Mouse (Mus musculus) hindbrain, embryonic 14.5 days (tissue): ENCODE data around the gene Pacs1. TPM values are rescaled to one million over a fixed set of nuclear protein-coding genes. Genes with fewer than 3 reads are reported as not detected.

Source experiments
- ATAC-seq: fragments of 200-750 bp; cut with Nextera tagmentation; 2 replicates; pipeline ENCODE4 v1.8.0; 2017; ENCODE audit warnings: moderate number of reproducible peaks, mild to moderate bottlenecking, moderate TSS enrichment, moderate library complexity; ENCODE audit not compliant: low FRiP score
- DNase-seq: peaks from one replicate; pipeline ENCODE4 v3.0.0-alpha.2; 2015; ENCODE audit warnings: low spot score
- H3K27ac ChIP-seq: fragments of 300-500 bp; sonication (generic); 2 replicates; pipeline ENCODE4 v1.5.1; 2014; ENCODE audit warnings: mild to moderate bottlenecking, moderate library complexity
- H3K27me3 ChIP-seq: fragments of 300-500 bp; sonication (generic); 2 replicates; pipeline ENCODE4 v1.6.1; 2014; ENCODE audit warnings: mild to moderate bottlenecking, low read length, mixed read lengths; ENCODE audit not compliant: control insufficient read depth, insufficient read depth
- H3K36me3 ChIP-seq: fragments of 300-500 bp; sonication (generic); replicated peaks from 2 replicates; pipeline ENCODE4 v1.6.1; 2014; ENCODE audit not compliant: control insufficient read depth, insufficient read depth
- H3K4me1 ChIP-seq: fragments of 300-500 bp; sonication (generic); replicated peaks from 2 replicates; pipeline ENCODE4 v1.6.1; 2014; ENCODE audit warnings: antibody characterized with exemption, low read length, mixed read lengths; ENCODE audit not compliant: control insufficient read depth, insufficient read depth
- H3K4me2 ChIP-seq: fragments of 300-500 bp; sonication (generic); replicated peaks from 2 replicates; pipeline ENCODE4 v1.6.1; 2014; ENCODE audit warnings: mild to moderate bottlenecking, moderate library complexity
- H3K4me3 ChIP-seq: fragments of 300-500 bp; sonication (generic); replicated peaks from 2 replicates; pipeline ENCODE4 v1.5.1; 2014; ENCODE audit warnings: mild to moderate bottlenecking, low read length
- H3K9ac ChIP-seq: fragments of 300-500 bp; sonication (generic); 2 replicates; pipeline ENCODE4 v1.6.1; 2014
- H3K9me3 ChIP-seq: fragments of 300-500 bp; sonication (generic); 2 replicates; pipeline ENCODE4 v1.6.1; 2016; ENCODE audit warnings: low read length; ENCODE audit not compliant: control insufficient read depth
- WGBS: fragments of 180-500 bp; shearing (Covaris S2); extraction: QIAGEN DNeasy Blood & Tissue Kit; methylation state at CpG from one replicate; pipeline ENCODE4 v1.1.7; 2014; 5-methylcytosine and 5-hydroxymethylcytosine counted together
- polyA plus RNA-seq: library from polyadenylated mRNA; unstranded; fragments of >200 nt; fragmentation: Nextera tagmentation; extraction: Ambion mirVana; gene quantifications from 2 replicates; pipeline ENCODE4 v1.2.1, GENCODE M21; 2014

Gene Pacs1
- polyA plus RNA-seq, 1 experiment from 2014 or later, result 54.3 TPM

DNA sequence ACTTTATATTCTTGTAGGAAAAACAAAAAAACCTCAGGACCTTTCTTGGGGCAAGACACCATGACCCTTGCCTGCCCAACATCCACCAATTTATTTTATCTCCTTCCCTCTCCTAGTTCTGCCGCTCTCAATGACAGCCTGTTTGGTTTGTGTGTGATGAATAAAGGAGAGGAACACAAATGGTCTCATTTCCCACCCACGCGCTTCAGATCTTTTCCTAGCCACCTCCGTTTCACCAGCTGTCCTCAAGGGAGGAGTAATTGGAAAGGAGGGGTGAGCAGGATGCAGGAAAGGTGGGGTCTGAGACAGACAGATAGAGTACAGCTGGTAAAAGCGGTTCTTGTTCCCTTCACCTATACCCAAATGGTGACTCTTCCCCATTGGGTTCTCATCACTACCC, 23.7 kb upstream of the Pacs1 start:
- DNase-seq, result no peak
- H3K27me3 ChIP-seq, result no peaks in the 10 kb centered on the region
- H3K9me3 ChIP-seq, result no peaks in the 10 kb centered on the region
- H3K9ac ChIP-seq, result no peak overlapping the region
- H3K27ac ChIP-seq, result no peak overlapping the region
- 72% methylated on average over 5 of the region's 5 CpGs for WGBS
- no peak for ATAC-seq
- H3K4me1 ChIP-seq, result peaks cover 38% of the 10 kb centered on the region
- no peak overlapping the region for H3K4me3 ChIP-seq
- H3K36me3 ChIP-seq, result peaks cover 23% of the 10 kb centered on the region
- peak overlapping the region; percentile 66; the same call in 1 of the 2 replicates for H3K4me2 ChIP-seq

DNA sequence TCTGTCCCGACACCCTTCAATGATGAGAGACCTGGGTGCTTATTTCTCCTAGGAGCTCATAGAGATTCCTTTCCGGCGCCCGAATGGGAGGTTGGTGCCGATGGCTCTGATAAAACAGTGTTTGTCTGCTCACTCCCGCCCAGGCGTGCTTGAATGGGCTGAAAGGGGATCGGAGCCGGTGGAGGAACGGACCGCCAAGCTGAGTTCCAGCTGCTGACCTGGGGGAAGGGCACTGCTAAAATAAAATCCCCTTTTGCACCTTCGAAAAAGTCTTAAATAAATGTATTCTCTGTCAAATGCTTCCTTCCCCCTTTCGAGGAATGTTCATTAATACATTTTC, 22.8 kb upstream of the Pacs1 start:
- 6% methylated on average over 13 of the region's 13 CpGs for WGBS
- peak overlapping the region; percentile 73 for H3K9ac ChIP-seq
- peak overlapping the region; percentile 84 for H3K4me3 ChIP-seq
- H3K9me3 ChIP-seq, result no peaks in the 10 kb centered on the region
- H3K27ac ChIP-seq, result peak overlapping the region; percentile 88
- H3K4me2 ChIP-seq, result peak overlapping the region; percentile 66
- DNase-seq (no peak), ATAC-seq (peak; percentile 44)
- peaks cover 33% of the 10 kb centered on the region for H3K36me3 ChIP-seq
- peaks cover 37% of the 10 kb centered on the region for H3K4me1 ChIP-seq
- H3K27me3 ChIP-seq, result no peaks in the 10 kb centered on the region

DNA sequence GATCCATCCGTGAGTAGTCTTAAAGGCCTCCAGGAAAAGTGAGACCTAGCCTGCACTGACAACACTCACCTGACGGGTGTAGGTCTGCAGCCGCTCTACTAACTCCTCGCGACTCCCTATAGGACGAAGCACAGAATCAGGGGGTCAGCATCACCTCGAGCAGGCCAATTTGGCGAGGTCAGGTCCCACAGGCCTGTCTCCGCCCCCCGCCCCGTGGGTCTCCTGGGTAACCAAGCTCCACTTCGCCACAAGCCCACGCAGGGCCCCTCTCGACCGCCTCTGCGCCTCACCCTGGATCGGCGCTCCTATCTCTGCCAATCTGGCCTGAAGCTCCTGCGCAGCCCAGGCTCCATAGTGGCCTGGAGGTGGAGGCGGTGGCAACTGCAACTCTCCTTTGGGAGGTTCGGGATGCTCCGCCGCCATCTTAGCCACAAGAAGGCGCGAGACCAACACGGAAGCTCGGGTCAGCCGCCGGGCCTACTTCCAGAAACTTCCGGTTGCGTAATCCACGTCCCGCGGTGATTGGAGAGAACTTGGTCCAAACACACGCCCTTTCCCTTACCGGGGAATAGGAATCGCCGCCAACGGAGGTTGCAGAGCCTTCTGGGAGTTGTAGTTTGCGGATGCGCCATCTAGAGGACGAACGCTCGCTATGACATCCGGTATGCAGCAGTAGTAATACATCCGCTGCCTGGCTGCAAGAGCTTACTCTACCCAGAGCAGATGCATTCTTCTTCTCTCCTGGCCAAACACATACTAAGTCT, 22.2 kb upstream of the Pacs1 start, which contains the start of gene Sf3b2:
TSS of gene Sf3b2 (minus strand) at position 484 of the 764 bp plus-strand sequence.
- Histone ChIP-seq H3K4me2 (peak within 1 kb of the TSS; percentile 83), H3K4me3 (peak within 1 kb of the TSS; percentile 84), H3K36me3 (peaks cover 38% of the 10 kb centered on the region), H3K27ac (peak within 1 kb of the TSS; percentile 88), H3K9me3 (no peaks in the 10 kb centered on the region), H3K9ac (peak within 1 kb of the TSS; percentile 85), H3K27me3 (no peaks in the 10 kb centered on the region), H3K4me1 (peaks cover 34% of the 10 kb centered on the region)
- WGBS, result under 1% methylated on average over 46 of the region's 46 CpGs
- peak; percentile 95 for ATAC-seq
- peak; percentile 99 for DNase-seq

DNA sequence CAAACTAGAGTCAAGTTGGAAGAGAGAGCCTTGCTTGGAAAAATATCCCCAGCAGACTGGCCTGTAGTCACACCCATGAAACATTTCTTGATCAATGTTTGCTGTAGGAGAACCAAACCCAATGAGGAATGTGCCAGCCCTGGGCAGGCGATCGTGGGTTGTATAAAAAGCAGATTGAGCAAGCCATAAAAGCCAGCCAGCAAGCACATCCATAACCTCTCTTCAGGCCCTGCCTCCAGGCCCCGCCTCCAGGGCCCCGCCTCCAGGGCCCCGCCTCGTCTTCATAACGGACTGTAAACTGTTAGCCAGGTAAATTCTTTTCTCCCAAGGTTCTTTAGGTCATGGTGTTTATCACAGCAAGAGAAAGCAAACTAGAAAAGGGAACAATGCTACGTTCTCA, 5.5 kb upstream of the Pacs1 start:
- DNase-seq (no peak), ATAC-seq (no peak)
- no peak overlapping the region for H3K9ac ChIP-seq
- H3K27ac ChIP-seq, result no peak overlapping the region
- H3K4me2 ChIP-seq, result no peak overlapping the region
- WGBS, result 89% methylated on average over 8 of the region's 8 CpGs
- H3K36me3 ChIP-seq, result peaks cover 93% of the 10 kb centered on the region
- no peaks in the 10 kb centered on the region for H3K9me3 ChIP-seq
- no peaks in the 10 kb centered on the region for H3K27me3 ChIP-seq
- H3K4me1 ChIP-seq, result no peaks in the 10 kb centered on the region
- H3K4me3 ChIP-seq, result no peak overlapping the region

DNA sequence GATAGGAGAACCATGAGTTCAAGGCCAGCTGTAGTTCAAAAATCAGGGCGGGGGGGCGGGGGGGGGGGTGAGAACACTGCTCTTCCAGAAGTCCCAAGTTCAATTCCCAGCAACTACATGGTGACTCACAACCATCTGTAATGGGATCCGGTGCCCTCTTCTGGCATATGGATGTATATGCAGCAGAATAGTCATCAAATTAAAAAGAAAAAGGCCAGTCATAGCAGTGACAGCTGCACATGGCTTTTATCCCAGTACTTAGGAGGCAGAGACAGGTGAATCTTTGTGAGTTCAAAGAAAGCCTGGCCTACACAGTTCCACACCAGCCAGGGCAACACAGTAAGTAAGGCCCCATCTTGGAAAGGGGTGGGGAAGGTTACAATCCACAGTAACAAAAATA, 4.2 kb upstream of the Pacs1 start:
- Histone ChIP-seq H3K4me1 (no peaks in the 10 kb centered on the region), H3K4me3 (no peak overlapping the region), H3K4me2 (no peak overlapping the region), H3K27ac (no peak overlapping the region), H3K27me3 (no peaks in the 10 kb centered on the region), H3K9ac (no peak overlapping the region), H3K36me3 (peaks cover 80% of the 10 kb centered on the region), H3K9me3 (no peaks in the 10 kb centered on the region)
- no peak for DNase-seq
- 93% methylated on average over 3 of the region's 3 CpGs for WGBS
- ATAC-seq, result no peak

DNA sequence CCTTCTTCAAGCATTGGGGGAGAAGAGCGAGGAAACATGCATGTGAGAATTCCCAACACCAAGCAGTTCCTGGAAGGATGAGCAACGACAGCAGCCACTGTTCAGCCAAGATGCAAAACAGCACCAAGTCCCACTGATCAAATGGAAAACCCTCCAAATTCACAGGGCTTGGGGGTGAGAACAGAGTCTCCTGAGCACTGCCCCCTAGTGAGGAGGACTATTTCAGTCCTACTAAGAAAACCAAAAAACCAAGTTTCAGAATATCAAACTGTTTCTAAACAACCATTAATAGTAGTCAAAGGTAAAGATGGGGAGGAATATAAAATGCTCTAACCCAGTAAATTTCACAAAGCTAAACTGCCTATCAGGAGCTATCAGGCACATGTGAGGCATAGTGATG, 3.6 kb upstream of the Pacs1 start:
- peaks cover 5% of the 10 kb centered on the region for H3K4me1 ChIP-seq
- no peaks in the 10 kb centered on the region for H3K27me3 ChIP-seq
- peaks cover 74% of the 10 kb centered on the region for H3K36me3 ChIP-seq
- H3K4me2 ChIP-seq, result no peak overlapping the region
- H3K4me3 ChIP-seq, result no peak overlapping the region
- H3K9me3 ChIP-seq, result no peaks in the 10 kb centered on the region
- DNase-seq, result no peak
- whole genome bisulfite sequencing, result 85% methylated on average over 2 of the region's 2 CpGs
- no peak overlapping the region for H3K9ac ChIP-seq
- H3K27ac ChIP-seq, result no peak overlapping the region
- no peak for ATAC-seq

DNA sequence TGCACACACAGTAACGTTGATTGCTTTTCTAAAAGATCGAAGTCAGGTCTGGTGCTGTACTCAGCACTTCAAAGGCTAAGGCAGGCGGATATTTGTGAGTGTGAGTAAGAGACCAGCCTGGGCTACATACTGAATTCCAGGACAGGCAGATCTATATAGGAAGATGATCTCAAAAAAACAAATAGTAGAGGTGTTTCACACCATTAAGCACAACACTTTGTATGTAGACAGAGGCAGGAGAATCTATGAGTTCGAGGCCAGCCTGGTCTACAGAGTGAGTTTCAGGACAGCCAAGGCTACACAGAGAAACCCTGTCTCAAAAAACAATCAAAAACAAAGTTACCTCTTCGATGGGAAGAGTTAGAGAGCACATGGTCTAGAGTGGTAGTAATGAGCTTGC, 2.8 kb upstream of the Pacs1 start:
- Histone ChIP-seq H3K27ac (no peak overlapping the region), H3K4me1 (peaks cover 13% of the 10 kb centered on the region), H3K9me3 (no peaks in the 10 kb centered on the region), H3K36me3 (peaks cover 66% of the 10 kb centered on the region), H3K9ac (no peak overlapping the region), H3K27me3 (no peaks in the 10 kb centered on the region), H3K4me3 (no peak overlapping the region), H3K4me2 (no peak overlapping the region)
- no peak for DNase-seq
- 90% methylated on average over 5 of the region's 5 CpGs for WGBS
- no peak for ATAC-seq

DNA sequence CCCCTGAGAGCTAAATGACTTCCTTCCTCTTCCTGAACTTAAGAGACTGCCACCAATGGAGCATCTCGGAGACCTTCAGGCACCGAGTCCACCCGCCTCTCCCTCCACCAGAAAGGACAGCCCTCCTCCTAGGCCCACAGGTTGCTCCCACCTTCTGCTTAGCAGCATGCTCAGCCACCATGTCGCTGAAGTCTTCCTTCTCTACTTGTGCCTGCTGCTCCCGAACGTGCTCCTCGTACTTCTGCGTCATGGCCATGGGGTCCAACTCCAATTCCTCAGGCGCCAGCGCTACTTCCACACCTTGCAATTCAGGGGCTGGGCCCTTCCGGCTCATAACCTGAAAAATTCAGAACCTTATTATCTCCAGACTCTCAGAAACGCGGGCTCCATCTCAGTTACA, 1.7 kb upstream of the Pacs1 start:
- Histone ChIP-seq H3K4me2 (no peak overlapping the region), H3K4me3 (no peak overlapping the region), H3K27me3 (no peaks in the 10 kb centered on the region), H3K27ac (0 out of 2 replicates have a peak overlapping the region, but pooled peaks have one; percentile 51), H3K9me3 (no peaks in the 10 kb centered on the region), H3K9ac (no peak overlapping the region), H3K36me3 (peaks cover 59% of the 10 kb centered on the region), H3K4me1 (peaks cover 18% of the 10 kb centered on the region)
- WGBS, result 94% methylated on average over 13 of the region's 13 CpGs
- DNase-seq (no peak), ATAC-seq (no peak)

DNA sequence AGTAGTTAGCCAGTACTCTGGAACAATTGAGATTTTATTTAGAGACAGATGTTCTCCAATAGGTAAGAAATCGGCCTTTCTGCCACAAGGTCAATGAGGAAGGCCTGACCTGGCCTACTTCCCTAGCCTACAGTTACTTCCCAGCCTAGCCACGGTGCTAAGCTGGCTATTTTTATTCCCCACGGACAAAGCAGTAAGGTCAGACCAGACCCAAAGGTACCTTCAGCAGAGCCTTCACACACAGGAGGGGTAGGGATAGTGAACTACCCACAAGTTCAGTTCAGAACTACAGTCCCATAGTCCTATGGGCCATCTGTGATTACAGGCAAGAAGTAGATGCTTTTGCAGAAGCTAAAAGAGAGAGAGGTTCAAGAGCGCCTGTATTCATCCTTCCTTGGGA, 997 bp upstream of the Pacs1 start:
- Histone ChIP-seq H3K4me2 (peak overlapping the region; percentile 78), H3K9ac (no peak overlapping the region), H3K4me1 (peaks cover 18% of the 10 kb centered on the region), H3K27me3 (no peaks in the 10 kb centered on the region), H3K4me3 (no peak overlapping the region), H3K36me3 (peaks cover 51% of the 10 kb centered on the region), H3K27ac (peak overlapping the region; percentile 90), H3K9me3 (no peaks in the 10 kb centered on the region)
- no peak for ATAC-seq
- DNase-seq, result no peak
- WGBS, result 73% methylated on average over 4 of the region's 4 CpGs
